Comparison of ENCODE assay signal across 8 mouse cellular contexts in the genomic region with DNA sequence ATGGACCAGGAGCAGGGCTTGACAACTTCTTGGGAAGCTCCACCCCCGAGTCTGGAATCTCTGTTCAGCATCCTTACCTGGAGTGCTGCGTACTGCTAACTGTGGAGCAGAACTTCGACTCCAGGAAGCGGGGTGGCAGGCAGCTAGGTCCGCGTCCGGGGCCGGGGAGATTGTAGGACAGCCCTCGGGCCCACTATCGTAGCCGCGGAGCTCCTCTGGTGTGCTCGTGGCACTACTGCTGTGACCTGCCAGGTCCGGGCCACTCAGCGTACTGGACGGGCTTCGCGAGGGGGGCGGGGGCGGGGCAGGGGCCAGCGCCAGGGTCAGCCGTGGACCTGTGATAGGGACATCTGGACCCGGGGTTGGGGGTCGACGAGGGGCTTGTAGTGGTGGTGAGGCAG. TPM values are rescaled to one million over a fixed set of nuclear protein-coding genes. Genes with fewer than 3 reads are reported as not detected.
DNase-seq lines count a peak whose midpoint lies in the region; ATAC-seq and TF ChIP-seq lines count a peak whose summit lies in the region.

No protein-coding gene starts in this region.

- peak; percentile 1; the same call in 1 of the 2 replicates for ATAC-seq in hindbrain, embryonic 14.5 days (ENCODE audit: low FRiP score)
- ATAC-seq in lung, embryonic 16.5 days (ENCODE audit: low read depth) = peak; percentile 15
- ATAC-seq in stomach, embryonic 15.5 days (ENCODE audit: insufficient read depth, low FRiP score, low read depth) = peak; percentile 19; the same call in 1 of the 2 replicates

- H3K27me3 ChIP-seq in hindbrain, embryonic 14.5 days (ENCODE audit: control insufficient read depth, insufficient read depth, low read length) = no peaks in the 10 kb centered on the region
- H3K27me3 ChIP-seq in lung, embryonic 16.5 days (ENCODE audit: control insufficient read depth, insufficient read depth, low read depth, low read length) = peaks cover 19% of the 10 kb centered on the region
- H3K27me3 ChIP-seq in stomach, embryonic 15.5 days (replicated peaks) = peaks cover 22% of the 10 kb centered on the region

- H3K4me3 ChIP-seq in layer of hippocampus, adult 2 months = peak overlapping the region; percentile 43
- H3K4me3 ChIP-seq in hindbrain, embryonic 14.5 days (replicated peaks; ENCODE audit: low read length) = peak overlapping the region; percentile 81
- H3K4me3 ChIP-seq in lung, embryonic 16.5 days (ENCODE audit: low read length) = peak overlapping the region; percentile 58
- peak overlapping the region; percentile 48 for H3K4me3 ChIP-seq in stomach, embryonic 15.5 days (replicated peaks)

- no peaks in the 10 kb centered on the region for H3K9me3 ChIP-seq in hindbrain, embryonic 14.5 days (ENCODE audit: control insufficient read depth, low read length)
- no peaks in the 10 kb centered on the region; the same call in 1 of the 2 replicates for H3K9me3 ChIP-seq in lung, embryonic 16.5 days (ENCODE audit: control insufficient read depth, low read length)
- H3K9me3 ChIP-seq in stomach, embryonic 15.5 days = no peaks in the 10 kb centered on the region

- 0 out of 2 replicates have a peak overlapping the region, but pooled peaks have one; percentile 3 for H3K27ac ChIP-seq in layer of hippocampus, adult 2 months
- H3K27ac ChIP-seq in hindbrain, embryonic 14.5 days = peak overlapping the region; percentile 58
- peak overlapping the region; percentile 90 for H3K27ac ChIP-seq in lung, embryonic 16.5 days (ENCODE audit: low read length)
- peak overlapping the region; percentile 68; the same call in 1 of the 2 replicates for H3K27ac ChIP-seq in stomach, embryonic 15.5 days

- H3K4me2 ChIP-seq in hindbrain, embryonic 14.5 days (replicated peaks) = peak overlapping the region; percentile 97
- H3K4me2 ChIP-seq in lung, embryonic 16.5 days (ENCODE audit: low read depth, low read length) = peak overlapping the region; percentile 96
- peak overlapping the region; percentile 95 for H3K4me2 ChIP-seq in stomach, embryonic 15.5 days

- 1% methylated on average over 25 of the region's 25 CpGs for WGBS in hindbrain, embryonic 14.5 days
- WGBS in lung, embryonic 16.5 days = under 1% methylated on average over 25 of the region's 25 CpGs
- WGBS in stomach, embryonic 15.5 days = under 1% methylated on average over 25 of the region's 25 CpGs

- H3K4me1 ChIP-seq in hindbrain, embryonic 14.5 days (replicated peaks; ENCODE audit: control insufficient read depth, insufficient read depth, low read length) = peaks cover 35% of the 10 kb centered on the region
- H3K4me1 ChIP-seq in lung, embryonic 16.5 days (replicated peaks; ENCODE audit: control insufficient read depth, insufficient read depth, low read length) = peaks cover 15% of the 10 kb centered on the region
- H3K4me1 ChIP-seq in stomach, embryonic 15.5 days = peaks cover 30% of the 10 kb centered on the region

- peak overlapping the region; percentile 65 for H3K9ac ChIP-seq in hindbrain, embryonic 14.5 days
- H3K9ac ChIP-seq in lung, embryonic 16.5 days (ENCODE audit: low read length) = peak overlapping the region; percentile 64
- H3K9ac ChIP-seq in stomach, embryonic 15.5 days = no peak overlapping the region

- no peak for DNase-seq in layer of hippocampus, adult 2 months (ENCODE audit: low spot score in 2 of 2)
- DNase-seq in layer of hippocampus, adult 9-11 months = no peak
- peak; percentile 58 for DNase-seq in brain, adult 2 months (ENCODE audit: low read depth, low spot score)
- DNase-seq in hindbrain, embryonic 14.5 days (ENCODE audit: low spot score) = no peak
- no peak for DNase-seq in layer of hippocampus, postnatal 36 days
- no peak for DNase-seq in left cerebral cortex, postnatal 36 days (ENCODE audit: low spot score in 2 of 2)

- TF ChIP-seq CTCF in layer of hippocampus, adult 2 months (conservative IDR thresholded peaks at IDR 0.05) = no peak

- intact Hi-C loops in left cerebral cortex, postnatal 36 days (cut with DNase I) = no loop called here

- peaks cover 53% of the 10 kb centered on the region for H3K36me3 ChIP-seq in hindbrain, embryonic 14.5 days (replicated peaks; ENCODE audit: control insufficient read depth, insufficient read depth)
- H3K36me3 ChIP-seq in lung, embryonic 16.5 days (ENCODE audit: control insufficient read depth, insufficient read depth, low read length) = peaks cover 6% of the 10 kb centered on the region; the same call in 1 of the 2 replicates
- no peaks in the 10 kb centered on the region for H3K36me3 ChIP-seq in stomach, embryonic 15.5 days

RNA-seq across cellular contexts. Expression of a gene that starts 4.5 kb away (rescaled TPM):
- 10 to 100 TPM; 46.0 to 47.4 TPM for total RNA-seq in layer of hippocampus, adult 2 months (2021)
- polyA plus RNA-seq in hindbrain, embryonic 14.5 days (2014; fragmentation: Nextera tagmentation; extraction: Ambion mirVana) = 58.8 and 60.8 TPM in 2 replicates
- polyA plus RNA-seq in lung, embryonic 16.5 days (2015; fragmentation: Nextera tagmentation; extraction: Ambion mirVana) = 4.4 and 4.5 TPM in 2 replicates
- polyA plus RNA-seq in stomach, embryonic 15.5 days (2015; fragmentation: Nextera tagmentation; extraction: Ambion mirVana) = 3.2 and 4.3 TPM in 2 replicates
- 10 to 100 TPM; 41.2 to 41.9 TPM for total RNA-seq in layer of hippocampus, postnatal 36 days (2021)
- total RNA-seq in left cerebral cortex, postnatal 36 days (2021) = 10 to 100 TPM; 47.8 to 48.7 TPM

RNA-seq across cellular contexts. Expression of a gene that starts 13.8 kb away (rescaled TPM):
- total RNA-seq in layer of hippocampus, adult 2 months (2021) = not detected
- 0.05 TPM in 1 of 2 replicates, not detected in the other for polyA plus RNA-seq in hindbrain, embryonic 14.5 days (2014; fragmentation: Nextera tagmentation; extraction: Ambion mirVana)
- 6.0 and 6.7 TPM in 2 replicates for polyA plus RNA-seq in lung, embryonic 16.5 days (2015; fragmentation: Nextera tagmentation; extraction: Ambion mirVana)
- 4.3 and 4.6 TPM in 2 replicates for polyA plus RNA-seq in stomach, embryonic 15.5 days (2015; fragmentation: Nextera tagmentation; extraction: Ambion mirVana)
- not detected for total RNA-seq in layer of hippocampus, postnatal 36 days (2021)
- not detected for total RNA-seq in left cerebral cortex, postnatal 36 days (2021)

RNA-seq across cellular contexts. Expression of a gene that starts 25.7 kb away (rescaled TPM):
- 100 to 1,000 TPM in 1 of 2 experiments, 10 to 100 TPM in 1; 98.4 to 106 TPM for total RNA-seq in layer of hippocampus, adult 2 months (2021)
- polyA plus RNA-seq in hindbrain, embryonic 14.5 days (2014; fragmentation: Nextera tagmentation; extraction: Ambion mirVana) = 19.5 and 21.4 TPM in 2 replicates
- 26.8 and 29.1 TPM in 2 replicates for polyA plus RNA-seq in lung, embryonic 16.5 days (2015; fragmentation: Nextera tagmentation; extraction: Ambion mirVana)
- polyA plus RNA-seq in stomach, embryonic 15.5 days (2015; fragmentation: Nextera tagmentation; extraction: Ambion mirVana) = 24.6 and 29.8 TPM in 2 replicates
- 100 to 1,000 TPM in 1 of 2 experiments, 10 to 100 TPM in 1; 91.3 to 116 TPM for total RNA-seq in layer of hippocampus, postnatal 36 days (2021)
- 10 to 100 TPM; 96.5 to 97.2 TPM for total RNA-seq in left cerebral cortex, postnatal 36 days (2021)

RNA-seq across cellular contexts. Expression of a gene that starts 25.9 kb away (rescaled TPM):
- total RNA-seq in layer of hippocampus, adult 2 months (2021) = 1 to 10 TPM; 1.1 to 2.4 TPM
- 1.0 and 1.6 TPM in 2 replicates for polyA plus RNA-seq in hindbrain, embryonic 14.5 days (2014; fragmentation: Nextera tagmentation; extraction: Ambion mirVana)
- polyA plus RNA-seq in lung, embryonic 16.5 days (2015; fragmentation: Nextera tagmentation; extraction: Ambion mirVana) = 1.1 and 1.6 TPM in 2 replicates
- 0.31 and 1.3 TPM in 2 replicates for polyA plus RNA-seq in stomach, embryonic 15.5 days (2015; fragmentation: Nextera tagmentation; extraction: Ambion mirVana)
- total RNA-seq in layer of hippocampus, postnatal 36 days (2021) = under 1 TPM; 0.15 to 0.68 TPM
- total RNA-seq in left cerebral cortex, postnatal 36 days (2021) = 1 to 10 TPM in 1 of 2 experiments, not detected in 1; 1.4 TPM

RNA-seq across cellular contexts. Expression of a gene that starts 35.2 kb away (rescaled TPM):
- total RNA-seq in layer of hippocampus, adult 2 months (2021) = 10 to 100 TPM; 18.0 to 20.3 TPM
- polyA plus RNA-seq in hindbrain, embryonic 14.5 days (2014; fragmentation: Nextera tagmentation; extraction: Ambion mirVana) = 2.5 and 3.3 TPM in 2 replicates
- 3.4 and 4.2 TPM in 2 replicates for polyA plus RNA-seq in lung, embryonic 16.5 days (2015; fragmentation: Nextera tagmentation; extraction: Ambion mirVana)
- polyA plus RNA-seq in stomach, embryonic 15.5 days (2015; fragmentation: Nextera tagmentation; extraction: Ambion mirVana) = 5.5 and 5.9 TPM in 2 replicates
- total RNA-seq in layer of hippocampus, postnatal 36 days (2021) = 10 to 100 TPM; 13.8 to 14.0 TPM
- 10 to 100 TPM in 1 of 2 experiments, 1 to 10 TPM in 1; 6.4 to 14.1 TPM for total RNA-seq in left cerebral cortex, postnatal 36 days (2021)

Comparison
In these comparisons a context has a peak if more than half of its experiments do, and no peak if none do; other contexts are left out.
1. H3K27ac ChIP-seq: peak in every context shown above with its lines; median percentile 90 in lung, embryonic 16.5 days; 68 in stomach, embryonic 15.5 days; 58 in hindbrain, embryonic 14.5 days; 3 in layer of hippocampus, adult 2 months.